7 mouse cellular contexts compared by ENCODE assay signal in genomic region chr4:126601597-126602444, GRCm38 (mm10). TPM values are rescaled to one million over a fixed set of nuclear protein-coding genes. Genes with fewer than 3 reads are reported as not detected.
A peak's percentile ranks its signal among the peaks of the same experiment; 100 is the strongest.
DNase-seq lines count a peak whose midpoint lies in the region; ATAC-seq and TF ChIP-seq lines count a peak whose summit lies in the region.

No protein-coding gene starts in this region.

- peak; percentile 76 for ATAC-seq in kidney, postnatal 0 days (replicated peaks; ENCODE audit: low FRiP score, low read depth)
- peak; percentile 82 for ATAC-seq in lung, embryonic 16.5 days (ENCODE audit: low read depth)
- ATAC-seq in stomach, embryonic 15.5 days (ENCODE audit: insufficient read depth, low FRiP score, low read depth) = peak; percentile 87
- no peak for ATAC-seq in monocyte, adult 5-6 weeks (replicated peaks; ENCODE audit: insufficient number of reproducible peaks, low FRiP score, low TSS enrichment, poor library complexity, severe bottlenecking)

- no peaks in the 10 kb centered on the region for H3K36me3 ChIP-seq in kidney, postnatal 0 days (ENCODE audit: insufficient read depth, low read length)
- H3K36me3 ChIP-seq in lung, embryonic 16.5 days (ENCODE audit: control insufficient read depth, insufficient read depth, low read length) = no peaks in the 10 kb centered on the region
- H3K36me3 ChIP-seq in stomach, embryonic 15.5 days = no peaks in the 10 kb centered on the region

- H3K9ac ChIP-seq in kidney, postnatal 0 days (ENCODE audit: low read depth, low read length) = no peak overlapping the region
- no peak overlapping the region; the same call in 1 of the 2 replicates for H3K9ac ChIP-seq in lung, embryonic 16.5 days (ENCODE audit: low read length)
- H3K9ac ChIP-seq in stomach, embryonic 15.5 days = no peak overlapping the region

- 21% methylated on average over 21 of the region's 22 CpGs for WGBS in kidney, postnatal 0 days
- 24% methylated on average over 18 of the region's 22 CpGs for WGBS in lung, embryonic 16.5 days
- 22% methylated on average over 21 of the region's 22 CpGs for WGBS in stomach, embryonic 15.5 days

- no peak for TF ChIP-seq CTCF in kidney, postnatal 0 days (IDR thresholded peaks at IDR 0.05; ENCODE audit: low read depth)

- no peak overlapping the region for H3K27ac ChIP-seq in kidney, postnatal 0 days
- no peak overlapping the region for H3K27ac ChIP-seq in lung, embryonic 16.5 days (ENCODE audit: low read length)
- H3K27ac ChIP-seq in stomach, embryonic 15.5 days = no peak overlapping the region

- DNase-seq in Muller cell, postnatal 12 days (ENCODE audit: inconsistent ontology term) = peak; percentile 67
- DNase-seq in adrenal gland, postnatal 36 days = peak; percentile 54 to 71
- DNase-seq in frontal cortex, postnatal 25 days (ENCODE audit: low spot score in 2 of 2) = peak; percentile 5 to 10
- peak; percentile 88 for DNase-seq in kidney, postnatal 0 days (ENCODE audit: low spot score)

- no peaks in the 10 kb centered on the region for H3K9me3 ChIP-seq in kidney, postnatal 0 days (replicated peaks; ENCODE audit: low read length)
- H3K9me3 ChIP-seq in lung, embryonic 16.5 days (ENCODE audit: control insufficient read depth, low read length) = no peaks in the 10 kb centered on the region
- H3K9me3 ChIP-seq in stomach, embryonic 15.5 days = no peaks in the 10 kb centered on the region

- no peaks in the 10 kb centered on the region for H3K27me3 ChIP-seq in kidney, postnatal 0 days (ENCODE audit: insufficient read depth, low read length)
- no peaks in the 10 kb centered on the region for H3K27me3 ChIP-seq in lung, embryonic 16.5 days (ENCODE audit: control insufficient read depth, insufficient read depth, low read depth, low read length)
- H3K27me3 ChIP-seq in stomach, embryonic 15.5 days (replicated peaks) = no peaks in the 10 kb centered on the region

- no peak overlapping the region for H3K4me3 ChIP-seq in kidney, postnatal 0 days (replicated peaks; ENCODE audit: low read depth, low read length)
- H3K4me3 ChIP-seq in lung, embryonic 16.5 days (ENCODE audit: low read length) = no peak overlapping the region
- no peak overlapping the region for H3K4me3 ChIP-seq in stomach, embryonic 15.5 days (replicated peaks)

- H3K4me1 ChIP-seq in kidney, postnatal 0 days (replicated peaks; ENCODE audit: insufficient read depth, low read length) = peaks cover 3% of the 10 kb centered on the region; the same call in 1 of the 2 replicates
- peaks cover 6% of the 10 kb centered on the region for H3K4me1 ChIP-seq in lung, embryonic 16.5 days (replicated peaks; ENCODE audit: control insufficient read depth, insufficient read depth, low read length)
- H3K4me1 ChIP-seq in stomach, embryonic 15.5 days = peaks cover 7% of the 10 kb centered on the region; the same call in 1 of the 2 replicates

- H3K4me2 ChIP-seq in kidney, postnatal 0 days (ENCODE audit: low read length) = peak overlapping the region; percentile 34
- H3K4me2 ChIP-seq in lung, embryonic 16.5 days (ENCODE audit: low read depth, low read length) = peak overlapping the region; percentile 43
- H3K4me2 ChIP-seq in stomach, embryonic 15.5 days = peak overlapping the region; percentile 50

RNA-seq across cellular contexts. Expression of gene 5730409E04Rik, which starts 7.8 kb away (rescaled TPM):
- 10 to 100 TPM; 10.6 to 15.6 TPM for total RNA-seq in adrenal gland, postnatal 36 days (2021)
- 1.3 and 1.9 TPM in 2 replicates for polyA plus RNA-seq in kidney, postnatal 0 days (2015; fragmentation: Nextera tagmentation; extraction: Ambion mirVana)
- polyA plus RNA-seq in lung, embryonic 16.5 days (2015; fragmentation: Nextera tagmentation; extraction: Ambion mirVana) = 1.8 and 1.9 TPM in 2 replicates
- polyA plus RNA-seq in stomach, embryonic 15.5 days (2015; fragmentation: Nextera tagmentation; extraction: Ambion mirVana) = 2.3 and 2.5 TPM in 2 replicates
- 2.3 to 6.4 TPM (median 3.7 TPM) in 3 replicates for total RNA-seq in monocyte, adult 5-6 weeks (2017)

RNA-seq across cellular contexts. Expression of gene Clspn, which starts 45.1 kb away (rescaled TPM):
- 1 to 10 TPM; 2.9 to 3.5 TPM for total RNA-seq in adrenal gland, postnatal 36 days (2021)
- 13.3 and 18.0 TPM in 2 replicates for polyA plus RNA-seq in kidney, postnatal 0 days (2015; fragmentation: Nextera tagmentation; extraction: Ambion mirVana)
- polyA plus RNA-seq in lung, embryonic 16.5 days (2015; fragmentation: Nextera tagmentation; extraction: Ambion mirVana) = 37.5 and 41.3 TPM in 2 replicates
- 36.1 and 40.0 TPM in 2 replicates for polyA plus RNA-seq in stomach, embryonic 15.5 days (2015; fragmentation: Nextera tagmentation; extraction: Ambion mirVana)
- total RNA-seq in monocyte, adult 5-6 weeks (2017) = 1.7 to 15.5 TPM (median 9.2 TPM) in 3 replicates

Comparison
In these comparisons a context has a peak if more than half of its experiments do, and no peak if none do; other contexts are left out.
1. DNase-seq: peak in every context shown above with its lines; median percentile 88 in kidney, postnatal 0 days; 67 in Muller cell, postnatal 12 days; 62 in adrenal gland, postnatal 36 days; 8 in frontal cortex, postnatal 25 days.